Mouse (Mus musculus) gonadal fat pad, adult 2 months (tissue): ENCODE measurements around the gene C3. TPM values are rescaled to one million over a fixed set of nuclear protein-coding genes. Genes with fewer than 3 reads are reported as not detected.

Source experiments
- DNase-seq: peaks from one replicate; pipeline ENCODE4 v3.0.0-alpha.2; 2012; ENCODE audit warnings: low read depth
- polyA plus RNA-seq: library from polyadenylated mRNA; depleted of rRNA; stranded (reverse); fragments of >200 nt; gene quantifications from 2 replicates; pipeline ENCODE4 v1.2.3, GENCODE M21; 2012

C3 gene
- polyA plus RNA-seq, 1 experiment, result 194 TPM

DNA sequence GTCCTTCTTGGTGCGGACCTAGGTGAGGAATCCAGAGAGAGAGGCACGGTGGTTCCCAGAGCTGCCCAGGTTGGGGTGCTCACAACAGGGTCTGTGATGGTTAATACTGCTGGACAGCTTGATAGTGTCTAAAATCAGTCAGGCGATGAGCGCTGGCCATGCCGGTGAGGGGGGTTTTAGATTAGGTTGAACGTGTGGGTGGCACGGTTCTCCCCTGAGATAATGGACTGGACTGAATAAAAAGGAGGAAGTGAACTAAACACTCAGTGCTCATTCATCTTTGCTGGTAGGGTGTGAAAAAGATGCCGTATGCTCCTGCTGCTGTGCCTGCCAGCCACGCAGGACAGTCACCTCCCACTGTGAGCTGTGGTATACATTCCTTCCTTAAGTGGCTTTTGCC, 4.6 kb downstream of the C3 start:
- DNase-seq, result no peak

DNA sequence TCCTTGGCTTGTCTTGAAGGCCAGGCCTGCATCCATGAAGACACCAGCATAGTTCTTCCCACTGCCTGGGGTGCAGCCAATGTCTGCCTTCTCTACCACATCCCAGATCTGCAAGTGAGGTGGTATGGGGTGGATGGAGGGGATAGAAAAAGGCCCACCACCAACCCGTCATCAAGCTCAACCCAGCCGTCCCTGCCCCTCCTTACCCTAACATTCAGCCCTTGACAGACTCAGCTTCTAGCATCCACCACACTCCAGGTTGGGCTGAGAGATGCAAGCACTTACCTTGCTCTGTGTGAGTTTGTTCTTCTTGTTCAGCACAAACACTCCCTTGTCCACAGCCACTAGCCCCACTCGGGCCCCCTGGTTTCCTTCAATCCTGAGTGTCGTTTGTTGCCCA, 6.0 kb downstream of the C3 start:
- no peak for DNase-seq

GRCm38 (mm10) chr17:57219884-57220207, 8.1 kb downstream of the C3 start:
- DNase-seq, result no peak

GRCm38 (mm10) chr17:57219167-57219883, 8.6 kb downstream of the C3 start:
- no peak for DNase-seq

DNA sequence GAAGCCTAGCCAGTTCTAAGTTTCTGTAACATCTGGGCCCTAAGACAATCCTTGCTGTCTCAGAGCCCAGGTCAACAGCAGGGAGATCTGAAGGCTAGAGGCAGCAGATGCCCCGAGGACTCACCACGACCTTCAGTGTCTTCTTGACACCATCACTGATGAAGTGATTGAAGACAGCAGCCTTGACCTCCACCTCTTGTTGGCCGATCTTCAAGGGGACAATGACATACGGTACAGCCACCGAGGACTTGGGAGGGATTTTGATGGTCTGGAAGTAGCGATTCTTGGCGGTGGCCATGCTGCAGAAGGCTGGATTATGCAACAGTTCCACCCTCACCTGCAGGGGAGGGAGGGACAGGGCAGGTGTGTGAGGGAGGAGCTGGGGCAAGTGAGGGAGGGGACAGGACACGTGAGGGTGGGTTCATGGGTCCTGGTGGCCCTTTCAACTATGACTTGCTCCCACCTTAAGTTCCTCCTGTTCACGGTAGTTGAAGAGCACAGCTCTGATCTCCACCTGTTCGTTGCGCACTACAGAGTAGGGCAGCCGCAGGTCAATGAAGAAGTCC, 9.5 kb downstream of the C3 start:
- DNase-seq, result no peak

DNA sequence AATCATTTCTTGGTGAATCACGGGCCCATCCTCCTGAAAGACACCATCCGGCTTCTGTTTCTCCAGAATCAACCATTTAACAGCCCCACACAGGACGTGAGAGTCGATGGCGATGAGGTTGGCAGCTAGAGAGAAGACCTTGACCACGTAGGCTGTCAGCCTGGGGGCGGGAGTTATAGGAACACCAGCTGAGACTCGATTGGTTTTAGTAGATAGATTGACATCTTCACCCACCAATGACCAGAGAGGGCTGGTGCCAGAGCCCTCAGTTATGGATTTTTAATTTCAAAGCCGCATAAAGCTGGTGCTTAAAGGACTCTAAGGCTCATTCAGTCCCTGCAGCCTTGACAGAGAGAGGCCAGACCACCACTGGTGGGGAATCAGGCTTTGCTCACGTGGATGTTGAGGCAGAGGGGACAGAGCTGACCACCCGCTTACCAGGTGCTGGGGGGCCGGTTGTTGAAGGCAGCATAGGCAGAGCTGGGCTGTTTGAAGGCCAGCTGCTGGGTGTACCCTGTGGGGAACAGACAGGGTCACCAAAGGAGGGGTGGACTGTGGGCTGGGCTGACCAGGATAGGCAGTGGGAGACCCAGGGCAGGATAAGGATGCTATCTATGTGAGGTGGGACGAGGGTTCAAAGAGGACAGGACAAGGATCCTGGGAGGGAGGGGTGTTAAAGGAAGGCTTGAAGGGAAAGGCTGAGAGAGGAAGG, 13.1 kb downstream of the C3 start:
- DNase-seq, result no peak

- no peak for DNase-seq
Measured at GRCm38 (mm10) chr17:57211501-57211900, 16.4 kb downstream of the C3 start.

DNA sequence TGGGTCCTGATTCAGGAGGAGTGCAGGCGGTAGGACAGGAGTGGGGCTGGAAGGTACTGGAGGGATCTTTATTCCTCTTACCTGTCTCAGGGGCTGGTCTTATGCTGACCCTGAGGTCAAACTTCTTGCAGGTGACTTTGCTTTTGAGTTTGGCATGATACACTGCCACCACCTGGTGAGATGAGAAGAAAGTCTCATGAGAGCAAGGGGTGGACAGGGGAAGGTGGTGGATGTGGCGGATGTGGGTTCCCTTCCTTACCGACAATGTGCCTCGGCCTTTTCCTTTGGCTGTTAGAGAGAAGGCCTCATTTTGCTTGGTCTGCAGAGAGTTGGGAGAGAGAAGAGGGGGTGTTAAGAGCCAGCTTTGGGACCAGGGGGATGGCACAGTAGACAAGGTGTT, 18.6 kb downstream of the C3 start:
- no peak for DNase-seq

DNA sequence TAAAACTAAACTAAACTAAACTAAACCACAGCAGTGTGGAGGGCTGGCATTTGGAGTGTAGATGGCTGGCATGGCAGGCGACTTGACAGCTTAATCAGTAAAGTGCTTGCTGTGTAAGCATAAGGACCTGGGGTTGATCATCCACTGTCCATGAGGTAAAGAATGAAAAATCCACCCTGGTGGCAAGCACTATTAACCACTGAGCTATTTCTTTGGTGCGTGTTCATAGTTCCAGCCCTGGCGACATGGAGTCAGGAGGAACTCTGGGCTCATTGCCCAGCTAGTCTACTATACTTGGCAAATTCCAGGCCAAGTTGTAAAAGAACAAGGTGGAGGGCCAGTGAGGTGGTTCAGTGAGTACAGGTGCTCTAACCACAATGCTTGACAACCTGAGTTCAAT, 20.0 kb downstream of the C3 start:
- no peak for DNase-seq

DNA sequence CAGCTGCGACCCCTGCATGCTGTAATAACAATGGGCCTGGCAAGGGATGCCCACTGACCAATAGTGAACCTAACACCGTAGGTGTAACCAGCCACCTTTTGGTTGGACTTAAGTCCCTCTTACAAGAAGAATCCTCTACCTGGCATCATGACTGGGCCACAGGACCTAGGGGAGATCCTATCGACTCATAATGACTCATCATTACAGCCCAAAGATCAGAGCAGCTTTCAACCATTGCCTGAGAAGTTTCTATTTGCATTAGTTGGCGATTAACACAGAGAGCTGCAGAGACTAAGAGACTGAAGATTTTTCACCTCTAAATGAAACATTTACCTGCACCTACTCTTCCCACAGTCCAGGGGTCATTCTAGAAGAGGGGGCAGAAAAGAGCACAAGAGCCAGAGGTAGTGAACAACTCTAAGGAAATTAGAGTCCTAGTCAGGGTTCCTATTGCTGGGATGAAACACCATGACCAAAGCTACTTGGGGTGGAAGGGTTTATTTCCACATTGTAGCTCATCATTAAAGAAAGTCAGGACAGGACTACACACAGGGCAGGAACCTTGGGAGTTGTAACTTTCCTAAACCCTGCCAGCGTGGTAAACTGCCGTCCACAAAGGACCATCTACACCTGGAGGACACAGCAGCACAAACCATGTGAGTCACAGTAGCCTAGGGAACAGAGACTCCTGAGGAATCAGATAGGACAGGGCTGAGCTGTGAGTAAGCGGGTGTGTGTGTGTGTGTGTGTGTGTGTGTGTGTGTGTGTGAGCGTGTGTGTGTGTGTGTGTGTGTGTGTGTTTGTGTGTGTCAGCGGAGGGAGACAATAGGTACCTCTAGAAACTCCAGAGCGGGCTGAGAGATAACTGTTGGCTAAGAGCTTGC, 25.9 kb downstream of the C3 start:
- no peak for DNase-seq

DNA sequence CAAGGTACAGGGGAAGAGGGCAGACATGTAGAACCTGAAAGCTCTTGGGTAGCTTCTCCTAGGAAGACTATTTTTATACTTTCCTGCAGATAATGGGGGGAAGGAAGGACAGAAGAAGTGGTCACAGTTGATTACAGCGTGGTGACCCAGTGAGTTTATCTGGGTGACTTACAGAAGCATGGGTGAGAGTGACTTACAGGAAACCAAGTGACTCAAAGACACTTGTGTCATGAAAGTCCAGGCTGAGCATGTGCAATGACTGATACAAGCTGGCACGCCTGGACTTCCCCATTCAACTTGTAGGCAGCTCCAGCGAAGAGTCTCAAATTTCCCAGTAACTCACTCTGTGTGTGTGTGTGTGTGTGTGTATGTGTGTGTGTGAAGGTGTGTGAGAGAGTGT, 29.7 kb downstream of the C3 start:
- no peak for DNase-seq

GRCm38 (mm10) chr17:57195326-57196010, 32.5 kb downstream of the C3 start:
- DNase-seq, result no peak

- no peak for DNase-seq
Measured at GRCm38 (mm10) chr17:57194771-57195170, 33.2 kb downstream of the C3 start.

- no peak for DNase-seq
Measured at GRCm38 (mm10) chr17:57194041-57194507, 33.9 kb downstream of the C3 start, which contains the start of gene Tnfsf14. TSS of gene Tnfsf14 (minus strand) at chr17:57194177.

DNA sequence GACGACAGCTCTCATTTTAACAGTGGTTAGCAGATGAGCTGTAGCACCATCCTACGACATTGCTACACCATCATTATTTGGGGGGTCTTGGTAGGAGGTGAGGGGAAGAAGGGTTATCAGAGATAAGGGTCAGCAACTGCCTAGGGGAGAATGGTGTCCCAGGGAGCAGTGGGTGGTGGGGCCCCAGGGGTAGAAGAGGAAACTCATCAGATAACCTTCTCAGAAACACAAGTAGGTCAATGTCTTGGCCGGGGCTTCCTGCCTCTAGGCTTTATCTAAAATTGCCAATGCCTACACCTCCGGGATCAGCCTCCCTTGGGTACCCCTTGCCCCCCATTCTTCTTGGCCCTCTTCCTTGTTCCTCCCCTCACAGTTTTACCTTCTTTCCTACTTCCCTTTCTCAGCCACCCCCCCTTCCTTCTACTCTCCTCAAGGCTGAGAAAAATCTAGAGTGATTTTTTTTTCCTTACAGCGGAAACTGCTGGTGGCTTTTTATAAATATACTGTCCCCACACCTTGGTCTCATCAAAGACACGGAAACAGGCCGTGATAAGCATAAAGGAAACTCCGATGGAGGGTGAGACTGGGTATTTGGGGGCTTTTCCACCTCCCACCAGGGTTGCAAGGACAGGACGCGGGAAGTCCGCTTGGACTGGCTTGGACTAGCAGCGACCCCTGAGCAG, 39.3 kb downstream of the C3 start:
- DNase-seq, result no peak

DNA sequence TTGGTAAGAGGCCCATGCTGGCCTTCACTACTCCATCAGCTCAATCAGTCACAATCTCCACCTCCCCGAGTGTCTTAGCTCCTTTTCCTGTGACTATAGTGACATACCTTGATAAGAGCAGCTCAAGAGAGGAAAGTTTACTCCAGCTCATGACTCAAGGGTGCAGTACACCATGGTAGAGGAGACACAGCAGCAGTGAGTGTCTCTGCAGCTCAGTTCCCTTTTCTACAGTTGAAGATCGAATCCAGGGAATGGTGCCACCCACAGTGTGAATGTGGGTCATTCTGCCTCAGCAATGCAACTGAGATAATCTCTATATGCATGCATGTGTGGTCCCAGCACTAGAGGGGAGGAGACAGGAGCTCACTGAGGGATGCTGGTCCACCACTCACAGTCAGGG, 42.3 kb downstream of the C3 start:
- DNase-seq, result no peak

- no peak for DNase-seq
Measured at GRCm38 (mm10) chr17:57182871-57183270, 45.1 kb downstream of the C3 start.

DNA sequence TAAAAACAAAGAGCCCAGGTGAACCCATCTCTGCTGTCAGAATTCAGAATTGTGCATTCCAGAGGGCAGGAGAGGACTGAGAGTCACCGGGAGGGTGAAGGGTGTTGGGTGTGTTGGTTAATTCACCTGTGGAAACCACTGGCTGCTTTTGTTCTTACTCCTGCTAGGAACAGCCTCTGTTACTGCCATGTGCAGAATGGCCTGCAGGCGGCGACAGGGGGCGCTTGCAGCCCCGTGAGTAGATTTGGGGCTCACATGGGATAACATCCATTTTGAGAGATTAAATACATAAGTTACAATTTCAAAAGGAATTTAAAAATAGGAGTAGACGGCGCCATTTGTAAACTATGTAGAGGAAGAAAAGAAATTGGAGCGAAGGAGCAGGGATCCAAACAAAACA, 47.6 kb downstream of the C3 start:
- no peak for DNase-seq

GRCm38 (mm10) chr17:57173351-57173750, 54.6 kb downstream of the C3 start:
- DNase-seq, result no peak

DNA sequence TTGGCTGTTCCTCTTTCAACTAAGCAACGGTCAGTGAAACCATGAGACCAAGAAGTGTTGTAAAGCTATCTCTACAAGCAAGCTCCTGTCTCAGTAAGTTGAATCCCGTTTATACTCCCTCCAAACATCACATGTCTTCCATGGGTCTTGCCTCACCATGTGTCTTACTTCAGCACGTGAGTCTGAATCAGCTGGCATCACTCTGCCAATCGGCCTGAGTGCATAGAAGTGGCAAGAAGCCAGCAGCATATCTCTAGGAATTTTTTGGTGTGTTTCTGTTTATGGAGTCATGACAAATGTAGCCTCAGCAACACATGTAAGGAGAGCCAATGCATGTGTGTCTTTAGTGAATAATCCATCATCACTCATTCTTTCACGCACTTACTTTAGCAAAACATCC, 55.6 kb downstream of the C3 start:
- DNase-seq, result no peak
